Mouse (Mus musculus): ENCODE measurements around the gene Arl5c. TPM values are rescaled to one million over a fixed set of nuclear protein-coding genes. Genes with fewer than 3 reads are reported as not detected.

The Arl5c gene
- total RNA-seq, 2 experiments from 2014 or later = 0.26 TPM; not detected in 1

DNA sequence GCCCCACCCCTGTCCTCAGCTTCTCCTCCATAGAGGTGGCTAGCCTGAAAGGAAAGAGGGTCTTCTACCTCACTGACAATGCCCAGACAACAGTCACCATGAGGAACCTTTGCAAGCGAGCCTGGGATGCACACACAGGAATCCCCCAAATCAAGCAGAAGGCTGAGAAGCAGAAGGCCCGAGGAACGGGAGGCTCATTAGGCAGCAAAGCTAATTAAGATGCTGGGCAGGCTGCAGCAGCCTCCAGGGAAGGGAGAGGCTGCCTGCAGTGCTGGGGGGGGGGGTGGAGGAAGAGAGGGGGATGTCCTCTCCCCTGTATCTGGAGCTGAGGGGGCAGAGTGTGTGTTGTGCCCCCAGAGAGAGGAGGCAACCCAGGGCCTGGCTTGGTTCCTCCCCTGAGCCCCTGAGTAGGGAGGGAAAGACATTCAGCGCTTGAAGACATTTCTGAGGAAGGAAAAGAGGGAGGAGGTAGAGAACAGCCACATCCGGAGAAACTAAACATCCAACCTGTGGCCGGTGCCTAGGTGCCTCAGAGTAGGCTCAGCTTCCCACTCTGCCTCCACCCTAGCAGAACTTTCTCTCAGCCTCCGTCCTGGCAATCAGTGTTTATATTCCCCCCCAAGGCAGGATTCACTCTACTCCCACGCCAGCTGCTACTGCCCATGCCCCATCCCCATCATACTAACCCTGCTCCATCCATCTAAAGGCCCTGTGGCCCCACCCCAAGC lies 24.1 kb upstream of the Arl5c start:
- DNase-seq (ENCODE audit: low spot score) = no peak

DNA sequence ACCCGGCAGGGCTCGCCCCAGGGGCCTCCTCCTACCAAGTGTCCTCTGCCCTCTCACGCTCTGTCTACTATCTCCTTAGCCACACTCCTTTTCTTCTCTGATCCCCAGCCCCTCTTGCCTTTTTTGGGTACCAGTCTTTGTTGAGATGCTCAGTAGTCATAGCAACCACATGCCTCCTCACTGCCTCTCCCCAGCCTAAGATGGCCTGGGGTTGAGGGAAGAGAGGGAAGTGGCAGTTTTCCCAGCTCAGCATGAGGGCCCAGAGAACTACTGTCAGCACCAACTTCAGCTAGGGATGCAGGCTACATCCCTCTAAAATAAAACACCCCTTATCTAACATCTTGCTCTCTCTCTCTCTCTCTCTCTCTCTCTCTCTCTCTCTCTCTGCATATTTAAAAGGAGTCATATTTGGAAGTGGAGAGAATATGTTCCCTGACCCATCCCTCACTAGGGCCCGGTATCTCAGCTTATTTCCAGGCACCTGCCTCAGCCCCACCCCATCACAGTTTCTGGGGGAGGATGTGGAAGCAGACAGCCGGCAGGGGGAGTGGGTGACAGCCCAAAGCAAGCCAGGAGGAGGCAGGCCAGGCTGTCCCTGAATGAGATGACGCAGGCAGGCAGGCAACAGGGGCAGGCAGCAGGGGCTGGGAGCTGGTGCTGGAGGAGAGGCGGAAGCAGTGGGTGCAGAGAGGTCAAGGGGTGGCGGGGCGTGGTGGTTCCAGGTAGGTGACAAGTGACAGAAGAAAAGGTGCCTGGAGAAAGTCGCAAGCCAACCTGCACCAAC lies 23.1 kb upstream of the Arl5c start:
- peak; percentile 69 for DNase-seq (ENCODE audit: low spot score)

DNA sequence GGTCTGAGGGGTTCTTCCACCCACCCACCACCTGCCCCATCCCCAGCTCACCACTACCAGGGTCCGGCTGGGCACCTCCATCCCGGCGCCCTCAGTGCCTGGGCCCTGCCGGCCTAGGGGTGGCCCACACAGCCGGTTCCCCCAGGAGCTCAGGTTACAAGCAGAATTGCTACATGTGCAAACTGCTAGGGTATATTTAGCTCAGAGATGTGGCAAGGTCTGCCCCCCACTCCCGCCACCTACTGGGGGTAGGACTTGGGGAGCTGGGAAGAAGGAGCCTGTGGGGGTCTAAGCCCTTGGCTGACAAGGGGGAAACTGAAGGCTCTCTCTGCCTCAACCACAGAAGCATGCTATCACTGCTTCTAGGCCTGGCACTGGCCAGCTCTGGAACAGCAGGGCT lies 22.2 kb upstream of the Arl5c start:
- DNase-seq (ENCODE audit: low spot score) = peak; percentile 68

- peak; percentile 79 for DNase-seq (ENCODE audit: low spot score)
These were observed 20.8 kb upstream of the Arl5c start for GRCm38 (mm10) chr11:98016824-98017223.

DNA sequence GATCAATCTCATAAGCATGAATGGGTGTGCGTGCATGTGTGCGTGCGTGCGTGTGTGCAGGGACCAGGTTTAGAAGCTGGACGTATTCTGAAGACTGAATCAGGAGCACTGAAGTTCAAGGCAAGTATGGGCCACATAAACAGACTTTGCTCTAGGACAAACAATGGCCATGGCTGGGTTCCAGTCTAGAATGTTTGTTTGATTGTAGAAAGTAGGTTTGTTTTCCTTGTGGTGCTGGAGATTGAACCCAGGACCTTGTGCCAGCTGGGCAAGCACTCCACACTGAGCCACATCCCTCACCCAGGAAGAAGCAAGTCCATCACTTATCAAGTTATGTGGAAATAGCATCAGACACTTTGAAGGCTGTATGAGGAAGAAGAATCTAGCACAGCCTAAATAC lies 20.2 kb upstream of the Arl5c start:
- no peak for DNase-seq (ENCODE audit: low spot score)

GRCm38 (mm10) chr11:98012831-98013230 lies 16.9 kb upstream of the Arl5c start:
- no peak for DNase-seq (ENCODE audit: low spot score)

DNA sequence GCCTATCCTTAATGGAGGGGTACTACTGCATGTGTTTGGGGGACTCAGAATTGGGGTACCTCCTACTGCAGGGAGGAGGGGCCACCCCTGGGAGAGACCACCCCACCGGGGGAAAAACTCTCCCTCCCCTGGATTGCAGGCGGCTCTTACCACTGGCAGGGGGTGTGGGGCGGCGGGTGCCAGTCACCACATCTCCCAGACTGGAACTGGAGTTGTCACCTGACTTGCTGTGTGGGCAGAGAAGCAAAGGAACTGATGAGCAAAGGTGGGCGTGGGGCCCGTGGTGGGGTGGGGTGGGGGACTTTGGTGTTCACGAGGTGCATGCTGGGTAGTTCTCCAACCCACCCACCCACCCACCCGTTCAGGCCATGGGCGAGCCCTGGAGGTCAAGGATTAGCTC lies 15.7 kb upstream of the Arl5c start:
- no peak for DNase-seq (ENCODE audit: low spot score)

GRCm38 (mm10) chr11:98008087-98008486 lies 12.1 kb upstream of the Arl5c start:
- no peak for DNase-seq (ENCODE audit: low spot score)

GRCm38 (mm10) chr11:98005686-98006085 lies 9.7 kb upstream of the Arl5c start:
- DNase-seq (ENCODE audit: low spot score) = peak; percentile 77

- DNase-seq (ENCODE audit: low spot score) = peak; percentile 40
These were observed 9.1 kb upstream of the Arl5c start for GRCm38 (mm10) chr11:98005076-98005475.

GRCm38 (mm10) chr11:98004161-98004560 lies 8.2 kb upstream of the Arl5c start:
- no peak for DNase-seq (ENCODE audit: low spot score)

DNA sequence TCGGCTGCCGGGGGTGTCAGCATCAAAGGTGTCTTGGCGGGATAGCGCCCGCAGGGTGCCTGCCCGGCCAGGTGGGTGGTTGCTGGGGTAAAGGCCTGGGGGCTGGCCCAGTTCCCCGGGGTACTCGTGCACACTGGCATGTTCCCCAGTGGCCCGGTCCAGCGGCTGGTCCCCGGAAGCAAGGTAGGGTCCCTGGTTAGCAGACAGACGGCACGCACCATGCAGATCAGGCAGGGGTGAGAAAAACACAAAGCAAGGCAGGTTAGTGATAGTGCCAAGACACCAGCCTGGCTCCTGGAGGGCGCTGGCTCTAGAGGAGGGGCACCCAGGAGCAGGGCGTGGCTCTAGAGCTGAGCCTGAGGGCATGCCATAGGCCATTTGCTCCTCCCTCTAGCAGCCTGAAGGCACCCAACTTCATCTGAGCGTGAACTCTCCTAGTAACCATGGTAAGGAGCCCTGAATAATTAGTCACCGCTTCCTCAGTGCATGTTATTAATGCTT lies 7.2 kb upstream of the Arl5c start:
- DNase-seq (ENCODE audit: low spot score) = no peak

GRCm38 (mm10) chr11:98002627-98003026 lies 6.6 kb upstream of the Arl5c start:
- peak; percentile 77 for DNase-seq (ENCODE audit: low spot score)

GRCm38 (mm10) chr11:98001986-98002385 lies 6.0 kb upstream of the Arl5c start:
- DNase-seq (ENCODE audit: low spot score) = no peak

DNA sequence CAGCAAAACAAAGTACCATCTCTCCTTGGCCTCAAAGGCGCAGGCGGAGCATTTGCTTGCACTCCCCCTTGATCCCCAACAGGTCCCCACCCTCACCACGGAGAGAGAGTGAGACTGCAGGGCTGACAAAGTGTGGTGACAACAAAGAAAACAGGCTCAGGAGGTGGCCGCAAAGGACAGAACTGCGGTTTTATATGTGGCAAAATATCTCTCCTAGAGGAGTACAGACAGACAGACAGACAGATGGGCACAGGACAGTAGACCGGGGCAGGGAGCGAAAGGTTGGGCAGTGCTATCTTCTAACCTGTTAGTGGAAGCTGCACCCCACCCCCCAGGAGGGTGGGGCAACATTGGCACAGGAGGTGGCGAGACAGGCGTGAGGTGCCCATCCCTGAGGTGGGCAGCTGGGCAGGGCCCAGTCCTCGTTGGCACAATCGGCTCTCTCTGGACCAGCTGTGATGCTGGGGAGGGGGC lies 5.4 kb upstream of the Arl5c start:
- no peak for DNase-seq (ENCODE audit: low spot score)

DNA sequence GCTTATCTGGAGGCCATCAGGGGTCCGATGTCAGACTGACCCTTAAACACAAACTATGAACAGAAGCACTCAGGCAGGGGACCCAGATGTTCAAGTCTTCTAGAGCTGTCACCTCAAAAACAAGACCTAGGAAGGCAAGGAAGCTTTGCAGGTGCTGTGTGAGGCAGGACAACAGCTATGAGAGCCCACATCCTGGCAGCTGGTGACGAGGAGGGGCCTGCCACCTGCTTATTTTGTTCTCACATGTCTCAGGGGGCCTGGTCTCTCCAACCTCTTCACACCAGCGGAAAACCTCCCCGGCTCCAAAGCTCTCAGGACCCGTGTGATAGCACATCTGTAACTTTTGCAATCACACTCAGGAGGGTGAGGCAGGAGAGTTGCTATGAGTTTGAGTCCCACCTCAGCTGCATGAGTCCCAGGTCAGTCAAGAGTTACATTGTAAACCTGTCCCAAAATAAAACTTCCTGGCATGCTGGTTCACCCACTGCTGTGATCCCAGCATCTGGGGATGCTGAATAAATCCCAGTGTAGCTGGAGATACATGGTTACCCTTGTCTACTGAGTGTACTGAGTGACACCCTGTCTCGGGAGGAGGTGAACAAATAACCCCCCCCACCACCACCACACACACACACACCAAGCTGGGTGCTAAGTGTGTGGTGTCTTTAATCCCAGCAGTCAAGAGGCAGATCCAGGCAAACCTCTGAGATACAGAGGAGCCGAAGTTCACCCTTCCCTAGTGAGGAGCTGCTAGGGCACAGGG lies 4.6 kb upstream of the Arl5c start:
- no peak for DNase-seq (ENCODE audit: low spot score)

- DNase-seq (ENCODE audit: low spot score) = no peak
These were observed 3.8 kb upstream of the Arl5c start for GRCm38 (mm10) chr11:97999748-98000147.

DNA sequence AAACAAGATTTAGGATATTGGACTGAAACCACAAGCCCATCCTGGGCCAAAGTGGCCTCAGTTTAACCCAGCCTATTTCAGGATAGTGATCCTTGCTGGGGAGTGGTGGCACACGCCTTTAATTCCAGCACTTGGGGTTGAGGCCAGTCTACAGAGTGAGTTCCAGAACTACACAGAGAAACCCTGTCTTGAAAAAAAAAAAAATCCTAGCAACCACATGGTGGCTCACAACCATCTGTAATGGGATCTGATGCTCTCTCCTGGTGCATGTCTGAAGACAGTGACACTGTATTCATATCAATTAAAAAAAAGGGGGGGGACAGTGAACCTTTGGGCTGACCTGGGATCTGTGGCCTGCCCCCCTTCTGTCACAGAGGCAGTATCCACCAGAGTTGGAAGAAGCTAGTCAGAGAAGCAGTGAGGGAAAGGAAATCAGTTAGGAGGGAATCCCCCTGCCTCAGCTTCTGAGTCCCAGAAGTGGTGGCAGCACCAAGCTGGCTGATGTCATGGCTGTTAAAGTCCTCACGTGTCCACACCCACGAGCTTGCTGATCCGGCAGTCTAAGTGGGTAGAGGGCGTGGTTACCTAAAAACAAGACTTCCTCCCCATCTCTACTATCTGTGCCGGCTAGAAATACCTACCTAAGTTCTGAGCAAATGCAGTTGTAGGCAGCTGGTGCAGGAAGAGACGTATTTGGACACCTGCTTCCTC lies 3.1 kb upstream of the Arl5c start:
- DNase-seq (ENCODE audit: low spot score) = no peak

GRCm38 (mm10) chr11:97998074-97998793 lies 2.3 kb upstream of the Arl5c start:
- no peak for DNase-seq (ENCODE audit: low spot score)

GRCm38 (mm10) chr11:97997387-97997960 lies 1.5 kb upstream of the Arl5c start:
- no peak for DNase-seq (ENCODE audit: low spot score)
